Mouse (Mus musculus): ENCODE data around the gene Ficd. TPM values are rescaled to one million over a fixed set of nuclear protein-coding genes. Genes with fewer than 3 reads are reported as not detected.
A peak's percentile ranks its signal among the peaks of the same experiment; 100 is the strongest.

The Ficd gene
- total RNA-seq, 1 experiment: 8.6 TPM

GRCm38 (mm10) chr5:113780082-113780752, 44.6 kb downstream of the Ficd start:
- Histone ChIP-seq H3K36me3 (ENCODE audit: control insufficient read depth, insufficient read depth, low read length, poor library complexity, severe bottlenecking) (peaks cover 13% of the 10 kb centered on the region), H3K4me1 (ENCODE audit: control insufficient read depth in 2 of 2, insufficient read depth in 2 of 2, low read length in 2 of 2, poor library complexity in 1 of 2) (no peaks in the 10 kb centered on the region), H3K9me3 (ENCODE audit: control insufficient read depth, insufficient read depth, low read depth, low read length) (no peaks in the 10 kb centered on the region), H3K27ac (ENCODE audit: insufficient read depth, low read depth, low read length, poor library complexity, severe bottlenecking) (no peak overlapping the region), H3K9ac (ENCODE audit: insufficient read depth, low read depth, low read length, poor library complexity, severe bottlenecking) (no peak overlapping the region), H3K4me3 (ENCODE audit: insufficient read depth in 1 of 2, low read depth in 1 of 2, low read length in 2 of 2, poor library complexity in 1 of 2, severe bottlenecking in 1 of 2) (no peak overlapping the region)
- TF ChIP-seq CHD2 (IDR thresholded peaks at IDR 0.05; ENCODE audit: low read depth, low read length) (no peak), MAFK (IDR thresholded peaks at IDR 0.05; ENCODE audit: insufficient read depth, low read depth, low read length) (no peak), ZNF384 (IDR thresholded peaks at IDR 0.05; ENCODE audit: low read depth, low read length) (no peak), ZC3H11A (IDR thresholded peaks at IDR 0.05; ENCODE audit: borderline replicate concordance, low read depth, low read length) (no peak), HCFC1 (IDR thresholded peaks at IDR 0.05; ENCODE audit: borderline replicate concordance, insufficient read depth, low read length) (no peak)
- no peak for DNase-seq (ENCODE audit: low read depth, low spot score)
- in situ Hi-C loops (cut with MboI; ENCODE audit: low sequenced_read_pairs in 2 of 2, unreplicated experiment in 2 of 2): no loop called here

GRCm38 (mm10) chr5:113780763-113781162, 45.2 kb downstream of the Ficd start:
- in situ Hi-C loops (cut with MboI; ENCODE audit: low sequenced_read_pairs in 2 of 2, unreplicated experiment in 2 of 2): no loop called here

GRCm38 (mm10) chr5:113781254-113781653, 45.7 kb downstream of the Ficd start:
- TF ChIP-seq CHD2 (IDR thresholded peaks at IDR 0.05; ENCODE audit: low read depth, low read length) (no peak), HCFC1 (IDR thresholded peaks at IDR 0.05; ENCODE audit: borderline replicate concordance, insufficient read depth, low read length) (no peak), ZNF384 (IDR thresholded peaks at IDR 0.05; ENCODE audit: low read depth, low read length) (no peak), MAFK (IDR thresholded peaks at IDR 0.05; ENCODE audit: insufficient read depth, low read depth, low read length) (no peak), ZC3H11A (IDR thresholded peaks at IDR 0.05; ENCODE audit: borderline replicate concordance, low read depth, low read length) (no peak)
- Histone ChIP-seq H3K4me1 (ENCODE audit: control insufficient read depth in 2 of 2, insufficient read depth in 2 of 2, low read length in 2 of 2, poor library complexity in 1 of 2) (no peaks in the 10 kb centered on the region), H3K9me3 (ENCODE audit: control insufficient read depth, insufficient read depth, low read depth, low read length) (no peaks in the 10 kb centered on the region), H3K36me3 (ENCODE audit: control insufficient read depth, insufficient read depth, low read length, poor library complexity, severe bottlenecking) (peaks cover 5% of the 10 kb centered on the region; the same call in 1 of the 2 replicates), H3K9ac (ENCODE audit: insufficient read depth, low read depth, low read length, poor library complexity, severe bottlenecking) (no peak overlapping the region), H3K27ac (ENCODE audit: insufficient read depth, low read depth, low read length, poor library complexity, severe bottlenecking) (no peak overlapping the region), H3K4me3 (ENCODE audit: insufficient read depth in 1 of 2, low read depth in 1 of 2, low read length in 2 of 2, poor library complexity in 1 of 2, severe bottlenecking in 1 of 2) (no peak overlapping the region)
- DNase-seq (ENCODE audit: low read depth, low spot score): no peak
- in situ Hi-C loops (cut with MboI; ENCODE audit: low sequenced_read_pairs in 2 of 2, unreplicated experiment in 2 of 2): no loop called here

More at GRCm38 (mm10) chr5:113780763-113781162, 45.2 kb downstream of the Ficd start:
- Histone ChIP-seq H3K36me3 (ENCODE audit: control insufficient read depth, insufficient read depth, low read length, poor library complexity, severe bottlenecking) (peaks cover 9% of the 10 kb centered on the region), H3K4me1 (ENCODE audit: control insufficient read depth in 2 of 2, insufficient read depth in 2 of 2, low read length in 2 of 2, poor library complexity in 1 of 2) (no peaks in the 10 kb centered on the region), H3K9ac (ENCODE audit: insufficient read depth, low read depth, low read length, poor library complexity, severe bottlenecking) (no peak overlapping the region), H3K27ac (ENCODE audit: insufficient read depth, low read depth, low read length, poor library complexity, severe bottlenecking) (no peak overlapping the region), H3K4me3 (ENCODE audit: insufficient read depth in 1 of 2, low read depth in 1 of 2, low read length in 2 of 2, poor library complexity in 1 of 2, severe bottlenecking in 1 of 2) (no peak overlapping the region), H3K9me3 (ENCODE audit: control insufficient read depth, insufficient read depth, low read depth, low read length) (no peaks in the 10 kb centered on the region)
- TF ChIP-seq HCFC1 (IDR thresholded peaks at IDR 0.05; ENCODE audit: borderline replicate concordance, insufficient read depth, low read length) (no peak), CHD2 (IDR thresholded peaks at IDR 0.05; ENCODE audit: low read depth, low read length) (no peak), ZNF384 (IDR thresholded peaks at IDR 0.05; ENCODE audit: low read depth, low read length) (no peak), MAFK (IDR thresholded peaks at IDR 0.05; ENCODE audit: insufficient read depth, low read depth, low read length) (no peak), ZC3H11A (IDR thresholded peaks at IDR 0.05; ENCODE audit: borderline replicate concordance, low read depth, low read length) (no peak)
- no peak for DNase-seq (ENCODE audit: low read depth, low spot score)

GRCm38 (mm10) chr5:113781875-113782274, 46.3 kb downstream of the Ficd start:
- no peak overlapping the region for H3K9ac ChIP-seq (ENCODE audit: insufficient read depth, low read depth, low read length, poor library complexity, severe bottlenecking)
- H3K27ac ChIP-seq (ENCODE audit: insufficient read depth, low read depth, low read length, poor library complexity, severe bottlenecking): no peak overlapping the region
- no peaks in the 10 kb centered on the region for H3K9me3 ChIP-seq (ENCODE audit: control insufficient read depth, insufficient read depth, low read depth, low read length)
- in situ Hi-C loops (cut with MboI; ENCODE audit: low sequenced_read_pairs in 2 of 2, unreplicated experiment in 2 of 2): no loop called here
- DNase-seq (ENCODE audit: low read depth, low spot score): no peak
- peaks cover 2% of the 10 kb centered on the region; the same call in 1 of the 2 replicates for H3K36me3 ChIP-seq (ENCODE audit: control insufficient read depth, insufficient read depth, low read length, poor library complexity, severe bottlenecking)
- no peaks in the 10 kb centered on the region for H3K4me1 ChIP-seq (ENCODE audit: control insufficient read depth in 2 of 2, insufficient read depth in 2 of 2, low read length in 2 of 2, poor library complexity in 1 of 2)
- TF ChIP-seq ZC3H11A (IDR thresholded peaks at IDR 0.05; ENCODE audit: borderline replicate concordance, low read depth, low read length): no peak
- peak; percentile 87 for TF ChIP-seq ZNF384 (IDR thresholded peaks at IDR 0.05; ENCODE audit: low read depth, low read length)
- no peak for TF ChIP-seq HCFC1 (IDR thresholded peaks at IDR 0.05; ENCODE audit: borderline replicate concordance, insufficient read depth, low read length)
- no peak for TF ChIP-seq CHD2 (IDR thresholded peaks at IDR 0.05; ENCODE audit: low read depth, low read length)
- H3K4me3 ChIP-seq (ENCODE audit: insufficient read depth in 1 of 2, low read depth in 1 of 2, low read length in 2 of 2, poor library complexity in 1 of 2, severe bottlenecking in 1 of 2): no peak overlapping the region

Measured in ES-E14 (cell line).